Mouse (Mus musculus) cortical plate, adult 2 months (tissue): ENCODE data around the gene Thbs3.

Source experiments
- CTCF ChIP-seq: fragments of 200-500 bp; IDR thresholded peaks from 2 replicates; pipeline ENCODE4 v1.5.1; 2011; ENCODE audit warnings: mild to moderate bottlenecking, control low read depth, low read length; ENCODE audit not compliant: insufficient read depth; ENCODE audit errors: extremely low read depth
- POLR2A ChIP-seq: fragments of 200-500 bp; IDR thresholded peaks from 2 replicates; pipeline ENCODE4 v1.6.1; 2011; ENCODE audit warnings: mild to moderate bottlenecking, low read length, control low read depth; ENCODE audit not compliant: insufficient read depth; ENCODE audit errors: extremely low read depth

- no peak for TF ChIP-seq POLR2A
- no peak for TF ChIP-seq CTCF
These were observed 26.5 kb upstream of the Thbs3 start for GRCm38 (mm10) chr3:89188478-89188875.
